Mouse (Mus musculus) heart, embryonic 14.5 days (tissue): Measurements from ENCODE around the gene Lpin1. TPM values are rescaled to one million over a fixed set of nuclear protein-coding genes. Genes with fewer than 3 reads are reported as not detected.

ENCODE experiments used
- ATAC-seq: fragments of 200-750 bp; cut with Nextera tagmentation; 2 replicates; pipeline ENCODE4 v1.8.0; 2017; ENCODE audit warnings: low read depth, moderate TSS enrichment; ENCODE audit not compliant: insufficient number of reproducible peaks, insufficient read depth, low FRiP score
- H3K27ac ChIP-seq, 2 experiments: fragments of 200-500 bp in 1 of 2; fragments of 300-500 bp in 1 of 2; sonication (generic) in 1 of 2; replicated peaks in 1 of 2; 2 replicates each; pipeline ENCODE4 v1.5.1; 2012 to 2014; ENCODE audit warnings: low read depth in 2 of 2, low read length in 2 of 2, control low read depth in 1 of 2, mild to moderate bottlenecking in 1 of 2, mixed read lengths in 1 of 2; ENCODE audit not compliant: control insufficient read depth in 1 of 2, insufficient read depth in 1 of 2
- H3K27me3 ChIP-seq: fragments of 300-500 bp; sonication (generic); 2 replicates; pipeline ENCODE4 v1.6.1; 2014; ENCODE audit warnings: mild to moderate bottlenecking, low read length, control low read depth; ENCODE audit not compliant: control insufficient read depth, insufficient read depth
- H3K36me3 ChIP-seq: fragments of 300-500 bp; sonication (generic); 2 replicates; pipeline ENCODE4 v1.6.1; 2014; ENCODE audit warnings: mild to moderate bottlenecking, control low read depth, low read length, mixed read lengths; ENCODE audit not compliant: control insufficient read depth, insufficient read depth
- H3K4me1 ChIP-seq, 2 experiments: fragments of 200-500 bp in 1 of 2; fragments of 300-500 bp in 1 of 2; sonication (generic) in 1 of 2; 2 replicates each; pipeline ENCODE4 v1.6.1; 2012 to 2014; ENCODE audit warnings: low read length in 2 of 2, control low read depth in 1 of 2, mixed read lengths in 1 of 2; ENCODE audit not compliant: control insufficient read depth in 2 of 2, insufficient read depth in 2 of 2
- H3K4me2 ChIP-seq: fragments of 300-500 bp; sonication (generic); 2 replicates; pipeline ENCODE4 v1.6.1; 2014; ENCODE audit warnings: mild to moderate bottlenecking, low read length
- H3K4me3 ChIP-seq, 2 experiments: fragments of 200-500 bp in 1 of 2; fragments of 300-500 bp in 1 of 2; sonication (generic) in 1 of 2; 2 replicates each; pipeline ENCODE4 v1.5.1; 2012 to 2014; ENCODE audit warnings: low read length in 2 of 2, mild to moderate bottlenecking in 2 of 2, control low read depth in 1 of 2, low read depth in 1 of 2, moderate library complexity in 1 of 2; ENCODE audit not compliant: control insufficient read depth in 1 of 2, insufficient read depth in 1 of 2
- H3K9ac ChIP-seq: fragments of 300-500 bp; sonication (generic); 2 replicates; pipeline ENCODE4 v1.6.1; 2014; ENCODE audit warnings: mild to moderate bottlenecking, low read length
- H3K9me3 ChIP-seq: fragments of 300-500 bp; sonication (generic); 2 replicates; pipeline ENCODE4 v1.6.1; 2016; ENCODE audit warnings: low read length, control low read depth; ENCODE audit not compliant: control insufficient read depth
- WGBS: fragments of 180-500 bp; shearing (Covaris S2); extraction: QIAGEN DNeasy Blood & Tissue Kit; methylation state at CpG from one replicate; pipeline ENCODE4 v1.1.7; 2014; 5-methylcytosine and 5-hydroxymethylcytosine counted together
- polyA plus RNA-seq: library from polyadenylated mRNA; unstranded; fragments of >200 nt; fragmentation: Nextera tagmentation; extraction: Ambion mirVana; gene quantifications from 2 replicates; pipeline ENCODE4 v1.2.1, GENCODE M21; 2014

Gene Lpin1
- polyA plus RNA-seq, 1 experiment from 2014 or later = 7.4 TPM

GRCm38 (mm10) chr12:16644698-16645097, 33.9 kb upstream of the Lpin1 start:
- 68% methylated on average over 8 of the region's 8 CpGs for WGBS
- Histone ChIP-seq H3K4me3 (no peak overlapping the region), H3K36me3 (no peaks in the 10 kb centered on the region), H3K4me2 (no peak overlapping the region), H3K4me1 (peaks cover 15 to 20% of the 10 kb centered on the region in 2 experiments), H3K27me3 (no peaks in the 10 kb centered on the region), H3K9ac (no peak overlapping the region), H3K9me3 (no peaks in the 10 kb centered on the region), H3K27ac (peak overlapping the region in 1 of 2 experiments; percentile 54; a peak in 1 of 4 replicates)
- no peak for ATAC-seq

DNA sequence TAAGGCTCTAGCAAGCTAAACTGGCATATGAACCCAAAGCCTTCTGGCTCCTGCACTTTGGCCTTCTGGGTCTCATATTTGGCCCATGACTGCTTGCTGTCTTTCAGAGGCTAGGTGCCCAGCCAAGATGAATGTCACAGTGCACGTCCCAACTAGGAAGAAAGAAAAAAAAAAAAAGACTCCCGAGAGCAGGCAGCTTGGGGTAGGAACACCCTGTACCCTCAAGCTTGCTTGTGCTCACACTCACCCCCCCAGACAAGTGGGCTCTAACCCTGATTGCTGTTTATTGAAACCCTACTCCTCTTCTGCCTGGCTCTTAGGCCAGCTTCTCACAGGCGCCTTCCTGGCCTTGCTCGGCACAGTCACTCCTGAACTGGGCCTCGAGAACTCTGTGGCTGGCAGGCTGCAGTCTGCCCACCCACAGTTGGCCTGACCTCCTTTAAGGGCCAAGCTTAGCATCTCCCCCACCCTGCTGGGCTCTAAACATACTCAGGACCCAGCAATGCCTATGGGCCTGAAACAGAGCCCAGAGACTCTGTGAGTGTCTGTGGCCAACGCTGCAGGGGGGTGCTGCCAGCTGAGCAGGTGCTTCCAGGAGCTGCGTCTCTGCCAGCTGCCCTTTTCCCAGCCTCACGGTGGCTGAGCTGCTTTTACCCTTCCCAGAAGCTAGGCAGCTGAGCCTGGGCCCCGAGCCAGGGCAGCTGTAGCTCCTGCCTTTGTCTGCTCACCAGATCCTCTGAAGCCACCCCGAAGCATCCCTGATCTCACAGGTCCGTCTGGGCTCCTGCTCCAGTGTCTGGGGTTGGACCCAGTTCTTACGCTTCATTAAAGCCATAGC, 33.0 kb upstream of the Lpin1 start:
- ATAC-seq = peak; percentile 52; the same call in 1 of the 2 replicates
- no peaks in the 10 kb centered on the region for H3K27me3 ChIP-seq
- no peak overlapping the region for H3K4me3 ChIP-seq
- H3K9ac ChIP-seq = no peak overlapping the region
- no peaks in the 10 kb centered on the region for H3K9me3 ChIP-seq
- no peaks in the 10 kb centered on the region for H3K36me3 ChIP-seq
- H3K4me1 ChIP-seq = peaks cover 12 to 20% of the 10 kb centered on the region in 2 experiments
- 38% methylated on average over 12 of the region's 12 CpGs for WGBS
- H3K27ac ChIP-seq = peak overlapping the region; percentile 15 to 54; a peak in 2 of 4 replicates
- H3K4me2 ChIP-seq = no peak overlapping the region

GRCm38 (mm10) chr12:16642000-16642399, 31.2 kb upstream of the Lpin1 start:
- no peaks in the 10 kb centered on the region for H3K9me3 ChIP-seq
- no peak for ATAC-seq
- no peak overlapping the region for H3K4me2 ChIP-seq
- H3K4me1 ChIP-seq = peaks cover 15 to 21% of the 10 kb centered on the region in 2 experiments
- no peak overlapping the region for H3K27ac ChIP-seq
- H3K27me3 ChIP-seq = no peaks in the 10 kb centered on the region
- H3K9ac ChIP-seq = no peak overlapping the region
- H3K4me3 ChIP-seq = no peak overlapping the region
- no peaks in the 10 kb centered on the region for H3K36me3 ChIP-seq
- 65% methylated on average over 5 of the region's 5 CpGs for WGBS

GRCm38 (mm10) chr12:16640075-16640474, 29.3 kb upstream of the Lpin1 start:
- H3K4me2 ChIP-seq = no peak overlapping the region
- H3K9me3 ChIP-seq = no peaks in the 10 kb centered on the region
- H3K36me3 ChIP-seq = no peaks in the 10 kb centered on the region
- WGBS = 84% methylated on average over 6 of the region's 6 CpGs
- H3K4me1 ChIP-seq = peaks cover 15 to 21% of the 10 kb centered on the region in 2 experiments
- no peaks in the 10 kb centered on the region for H3K27me3 ChIP-seq
- H3K27ac ChIP-seq = no peak overlapping the region
- no peak overlapping the region for H3K4me3 ChIP-seq
- ATAC-seq = no peak
- H3K9ac ChIP-seq = no peak overlapping the region

GRCm38 (mm10) chr12:16639078-16639771, 28.5 kb upstream of the Lpin1 start:
- Histone ChIP-seq H3K27ac (peak overlapping the region; percentile 37 to 44; a peak in 2 of 4 replicates), H3K4me2 (peak overlapping the region; percentile 32), H3K4me1 (peaks cover 13 to 17% of the 10 kb centered on the region in 2 experiments), H3K9ac (no peak overlapping the region), H3K9me3 (no peaks in the 10 kb centered on the region), H3K4me3 (no peak overlapping the region), H3K27me3 (no peaks in the 10 kb centered on the region), H3K36me3 (no peaks in the 10 kb centered on the region)
- 41% methylated on average over 12 of the region's 12 CpGs for WGBS
- ATAC-seq = no peak

DNA sequence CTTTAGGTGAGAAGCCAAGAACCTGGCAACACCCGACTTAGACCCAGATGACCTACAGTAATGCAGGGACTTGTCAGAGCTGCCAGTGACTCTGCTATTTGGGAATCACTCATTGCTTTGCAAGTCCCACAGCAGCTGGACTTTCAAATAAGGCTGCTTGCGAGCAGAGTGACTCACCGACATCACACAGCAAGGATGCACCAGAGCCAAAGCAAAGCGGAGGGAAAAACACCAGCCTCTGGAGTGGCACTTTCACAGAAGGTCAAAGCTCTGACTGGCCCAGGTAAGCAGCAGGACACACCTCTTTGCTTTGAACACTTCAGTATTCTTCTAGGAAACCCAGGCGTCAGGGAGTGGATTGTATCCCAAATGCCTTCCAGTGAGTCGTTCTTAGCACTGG, 25.1 kb upstream of the Lpin1 start:
- H3K9me3 ChIP-seq = no peaks in the 10 kb centered on the region
- WGBS = 55% methylated on average over 6 of the region's 6 CpGs
- no peak for ATAC-seq
- no peak overlapping the region for H3K4me3 ChIP-seq
- H3K27ac ChIP-seq = no peak overlapping the region
- no peak overlapping the region for H3K4me2 ChIP-seq
- no peaks in the 10 kb centered on the region for H3K36me3 ChIP-seq
- no peaks in the 10 kb centered on the region for H3K27me3 ChIP-seq
- H3K4me1 ChIP-seq = peaks cover 5 to 6% of the 10 kb centered on the region in 2 experiments; a peak in 3 of 4 replicates
- no peak overlapping the region for H3K9ac ChIP-seq

DNA sequence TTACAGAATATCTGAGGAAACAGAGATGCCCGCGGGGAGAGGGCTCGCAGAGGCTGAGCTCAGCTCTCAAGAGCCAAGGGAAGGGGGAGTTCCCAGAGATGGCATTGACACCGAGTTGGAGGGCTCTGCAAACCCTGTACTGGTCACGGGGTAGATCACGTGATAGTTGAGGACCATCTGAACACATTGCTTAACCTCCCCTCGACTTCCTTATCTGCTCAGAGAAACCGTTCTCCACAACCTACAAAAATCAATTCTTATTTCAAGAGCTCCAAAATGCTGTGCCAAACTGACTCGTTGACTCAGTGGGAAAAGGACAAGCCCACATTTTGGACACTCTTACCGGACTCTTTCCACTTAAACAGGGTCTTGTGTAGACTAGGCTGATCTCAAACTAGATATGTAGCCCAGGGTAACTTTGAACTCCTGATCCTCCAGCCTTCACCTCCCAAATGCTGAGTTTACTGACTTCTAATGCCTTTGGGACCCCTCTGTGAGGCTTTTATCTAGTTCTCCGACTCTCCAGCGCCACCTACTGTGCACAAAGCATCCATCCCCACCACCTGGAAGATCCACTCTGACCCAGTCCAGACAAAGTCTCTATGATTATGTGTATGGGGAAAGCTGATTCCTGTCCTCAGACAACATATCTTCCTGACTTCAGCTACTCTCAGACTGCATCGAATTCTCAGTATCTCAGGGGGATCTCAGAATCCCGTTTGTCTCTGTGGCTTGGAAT, 23.5 kb upstream of the Lpin1 start:
- H3K9me3 ChIP-seq = no peaks in the 10 kb centered on the region
- H3K4me2 ChIP-seq = no peak overlapping the region
- no peak overlapping the region for H3K9ac ChIP-seq
- H3K4me1 ChIP-seq = peaks cover 5 to 12% of the 10 kb centered on the region in 2 experiments; a peak in 3 of 4 replicates
- H3K36me3 ChIP-seq = no peaks in the 10 kb centered on the region
- H3K27me3 ChIP-seq = no peaks in the 10 kb centered on the region
- no peak for ATAC-seq
- no peak overlapping the region for H3K27ac ChIP-seq
- WGBS = 51% methylated on average over 14 of the region's 14 CpGs
- no peak overlapping the region for H3K4me3 ChIP-seq
